10 mouse cellular contexts compared by ENCODE assay signal in genomic region chr11:87966214-87966613, GRCm38 (mm10). TPM values are rescaled to one million over a fixed set of nuclear protein-coding genes. Genes with fewer than 3 reads are reported as not detected.
DNase-seq lines count a peak whose midpoint lies in the region; ATAC-seq and TF ChIP-seq lines count a peak whose summit lies in the region.
"Had no signal": no experiment of that assay in that cellular context is flagged by ENCODE, and none has a peak within 500 bp of the region (broad histone marks: within the 10 kb centered on the region; RNA-seq: fewer than 3 reads in every experiment).

No protein-coding gene starts in this region.

- no peak overlapping the region for H3K27ac ChIP-seq in gastrocnemius, adult 2 months
- H3K27ac ChIP-seq in hindbrain, embryonic 15.5 days (replicated peaks), result no peak overlapping the region
- no peak overlapping the region for H3K27ac ChIP-seq in stomach, embryonic 15.5 days
- H3K27ac ChIP-seq: midbrain, embryonic 12.5 days had no signal

- no peaks in the 10 kb centered on the region for H3K27me3 ChIP-seq in hindbrain, embryonic 15.5 days
- H3K27me3 ChIP-seq in stomach, embryonic 15.5 days (replicated peaks), result no peaks in the 10 kb centered on the region

- DNase-seq in gastrocnemius, adult 2 months, result peak; percentile 52
- no peak for DNase-seq in gastrocnemius, postnatal 10 days
- peak; percentile 60 for DNase-seq in retina, postnatal 1 day
- DNase-seq in retina, embryonic 14.5 days (ENCODE audit: low spot score), result no peak
- no peak for DNase-seq in layer of hippocampus, postnatal 10 days (ENCODE audit: low spot score in 2 of 2)
- DNase-seq in spleen, postnatal 4 days (ENCODE audit: low spot score in 2 of 2), result no peak

- peak; percentile 65; the same call in 1 of the 2 replicates for ATAC-seq in hindbrain, embryonic 15.5 days (ENCODE audit: low FRiP score, low read depth)
- 0 out of 2 replicates have a peak, but pooled peaks have one; percentile 38 for ATAC-seq in stomach, embryonic 15.5 days (ENCODE audit: insufficient read depth, low FRiP score, low read depth)

- 42% methylated on average over 10 of the region's 10 CpGs for WGBS in hindbrain, embryonic 15.5 days
- 20% methylated on average over 10 of the region's 10 CpGs for WGBS in stomach, embryonic 15.5 days

- H3K9ac ChIP-seq in hindbrain, embryonic 15.5 days, result no peak overlapping the region
- H3K9ac ChIP-seq in stomach, embryonic 15.5 days, result no peak overlapping the region
- H3K9ac ChIP-seq: midbrain, embryonic 12.5 days had no signal

- H3K9me3 ChIP-seq in hindbrain, embryonic 15.5 days, result no peaks in the 10 kb centered on the region
- no peaks in the 10 kb centered on the region for H3K9me3 ChIP-seq in stomach, embryonic 15.5 days
- H3K9me3 ChIP-seq: midbrain, embryonic 12.5 days had no signal

- intact Hi-C loops in gastrocnemius, adult 2 months (cut with DNase I), result loop anchor here (5.0 kb wide), 1 partner anchor 251 kb away; no protein-coding TSS in a partner anchor

- no peak for TF ChIP-seq CTCF in gastrocnemius, adult 2 months (IDR thresholded peaks at IDR 0.05)

- H3K4me2 ChIP-seq in hindbrain, embryonic 15.5 days, result no peak overlapping the region
- 0 out of 2 replicates have a peak overlapping the region, but pooled peaks have one; percentile 16 for H3K4me2 ChIP-seq in stomach, embryonic 15.5 days
- H3K4me2 ChIP-seq: midbrain, embryonic 12.5 days had no signal

- 0 out of 2 replicates have a peak overlapping the region, but pooled peaks have one; percentile 13 for H3K4me3 ChIP-seq in gastrocnemius, adult 2 months
- no peak overlapping the region for H3K4me3 ChIP-seq in hindbrain, embryonic 15.5 days
- no peak overlapping the region for H3K4me3 ChIP-seq in stomach, embryonic 15.5 days (replicated peaks)
- H3K4me3 ChIP-seq: midbrain, embryonic 12.5 days had no signal

- H3K36me3 ChIP-seq in hindbrain, embryonic 15.5 days, result no peaks in the 10 kb centered on the region
- no peaks in the 10 kb centered on the region for H3K36me3 ChIP-seq in stomach, embryonic 15.5 days
- H3K36me3 ChIP-seq: midbrain, embryonic 12.5 days had no signal

- peaks cover 8% of the 10 kb centered on the region for H3K4me1 ChIP-seq in hindbrain, embryonic 15.5 days (replicated peaks)
- H3K4me1 ChIP-seq in stomach, embryonic 15.5 days, result peaks cover 8% of the 10 kb centered on the region
- H3K4me1 ChIP-seq: midbrain, embryonic 12.5 days had no signal

RNA-seq across cellular contexts. Expression of gene Dynll2, which starts 21.1 kb away (rescaled TPM):
- 100 to 1,000 TPM; 193 to 205 TPM for total RNA-seq in gastrocnemius, adult 2 months (2021)
- 100 to 1,000 TPM; 122 to 139 TPM for total RNA-seq in gastrocnemius, postnatal 10 days (2021)
- polyA plus RNA-seq in hindbrain, embryonic 15.5 days (2015; fragmentation: Nextera tagmentation; extraction: Ambion mirVana), result 66.8 TPM in 2 replicates
- polyA plus RNA-seq in stomach, embryonic 15.5 days (2015; fragmentation: Nextera tagmentation; extraction: Ambion mirVana), result 23.7 and 23.8 TPM in 2 replicates
- total RNA-seq in layer of hippocampus, postnatal 10 days (2021), result 100 to 1,000 TPM; 368 to 386 TPM

RNA-seq across cellular contexts. Expression of gene Olfr464, which starts 45.4 kb away (rescaled TPM):
- total RNA-seq in gastrocnemius, adult 2 months (2021), result not detected
- total RNA-seq in gastrocnemius, postnatal 10 days (2021), result not detected
- 0.13 and 0.14 TPM in 2 replicates for polyA plus RNA-seq in hindbrain, embryonic 15.5 days (2015; fragmentation: Nextera tagmentation; extraction: Ambion mirVana)
- polyA plus RNA-seq in stomach, embryonic 15.5 days (2015; fragmentation: Nextera tagmentation; extraction: Ambion mirVana), result not detected in 2 replicates
- total RNA-seq in layer of hippocampus, postnatal 10 days (2021), result not detected
- total RNA-seq: hematopoietic stem cell, adult 5-6 weeks had no signal
- polyA plus RNA-seq: midbrain, embryonic 12.5 days had no signal

Comparison
In these comparisons a context has a peak if more than half of its experiments do, and no peak if none do; other contexts are left out.
1. DNase-seq: peak in gastrocnemius, adult 2 months (single experiment) and retina, postnatal 1 day (single experiment); none in gastrocnemius, postnatal 10 days (single experiment), retina, embryonic 14.5 days (single experiment), layer of hippocampus, postnatal 10 days (0 of 2) and spleen, postnatal 4 days (0 of 2).